Mouse (Mus musculus) erythroblast, adult 5-6 weeks (primary cell): ENCODE results near the gene Mef2c. TPM values are rescaled to one million over a fixed set of nuclear protein-coding genes. Genes with fewer than 3 reads are reported as not detected.

ENCODE experiments used
- ATAC-seq: replicated peaks from 2 replicates; pipeline ENCODE4 v1.8.0; 2016; ENCODE audit warnings: moderate number of reproducible peaks, mild to moderate bottlenecking, moderate TSS enrichment, inconsistent platforms; ENCODE audit not compliant: poor library complexity, low FRiP score, severe bottlenecking
- total RNA-seq, 2 experiments: library from RNA; stranded (forward) in 1 of 2; stranded (reverse) in 1 of 2; fragments of 150-400 nt in 1 of 2; fragments of 200-764, 138-1000 nt in 1 of 2; gene quantifications; 2 replicates each; pipeline versions ENCODE4 v1.2.3 to v1.2.4; 2015 to 2017; ENCODE audit warnings: low replicate concordance in 2 of 2

Mef2c gene
- total RNA-seq, 2 experiments from 2014 or later = 14.1 to 24.4 TPM

GRCm38 (mm10) chr13:83603373-83604265 lies 99.8 kb downstream of the Mef2c start:
- ATAC-seq = no peak

GRCm38 (mm10) chr13:83604320-83604719 lies 100.5 kb downstream of the Mef2c start:
- no peak for ATAC-seq

- no peak for ATAC-seq
Measured at GRCm38 (mm10) chr13:83604785-83605184, 101.0 kb downstream of the Mef2c start.

- no peak for ATAC-seq
Measured at GRCm38 (mm10) chr13:83607883-83608581, 104.2 kb downstream of the Mef2c start.

- ATAC-seq = no peak
Measured at GRCm38 (mm10) chr13:83608851-83609516, 105.2 kb downstream of the Mef2c start.

GRCm38 (mm10) chr13:83609517-83609878 lies 105.7 kb downstream of the Mef2c start:
- ATAC-seq = no peak

GRCm38 (mm10) chr13:83610124-83610523 lies 106.3 kb downstream of the Mef2c start:
- no peak for ATAC-seq

- no peak for ATAC-seq
Measured at GRCm38 (mm10) chr13:83612195-83612594, 108.4 kb downstream of the Mef2c start.

- ATAC-seq = no peak
Measured at GRCm38 (mm10) chr13:83615875-83616274, 112.0 kb downstream of the Mef2c start.

- ATAC-seq = no peak
Measured at GRCm38 (mm10) chr13:83624651-83625050, 120.8 kb downstream of the Mef2c start.

- no peak for ATAC-seq
Measured at GRCm38 (mm10) chr13:83627429-83627828, 123.6 kb downstream of the Mef2c start.

GRCm38 (mm10) chr13:83628139-83628538 lies 124.3 kb downstream of the Mef2c start:
- no peak for ATAC-seq

GRCm38 (mm10) chr13:83633155-83633554 lies 129.3 kb downstream of the Mef2c start:
- no peak for ATAC-seq

- ATAC-seq = no peak
Measured at GRCm38 (mm10) chr13:83635218-83635617, 131.4 kb downstream of the Mef2c start.

GRCm38 (mm10) chr13:83637666-83638065 lies 133.8 kb downstream of the Mef2c start:
- no peak for ATAC-seq

- ATAC-seq = no peak
Measured at GRCm38 (mm10) chr13:83638735-83639134, 134.9 kb downstream of the Mef2c start.

- ATAC-seq = no peak
Measured at GRCm38 (mm10) chr13:83649051-83649450, 145.2 kb downstream of the Mef2c start.

GRCm38 (mm10) chr13:83649795-83650476 lies 146.1 kb downstream of the Mef2c start:
- no peak; the same call in 1 of the 2 replicates for ATAC-seq

- no peak for ATAC-seq
Measured at GRCm38 (mm10) chr13:83650807-83651206, 147.0 kb downstream of the Mef2c start.

- ATAC-seq = no peak
Measured at GRCm38 (mm10) chr13:83651941-83652548, 148.2 kb downstream of the Mef2c start.
